Mouse (Mus musculus): ENCODE data around the gene Rps6ka4. TPM values are rescaled to one million over a fixed set of nuclear protein-coding genes. Genes with fewer than 3 reads are reported as not detected.

The Rps6ka4 gene
- polyA plus RNA-seq, 1 experiment from 2014 or later = 15.3 TPM

- H3K36me3 ChIP-seq = no peaks in the 10 kb centered on the region
- H3K27me3 ChIP-seq = peaks cover 15% of the 10 kb centered on the region
- H3K27ac ChIP-seq = no peak overlapping the region
- H3K4me1 ChIP-seq (replicated peaks) = peaks cover 17% of the 10 kb centered on the region
- no peaks in the 10 kb centered on the region for H3K9me3 ChIP-seq (replicated peaks)
- 52% methylated on average over 2 of the region's 2 CpGs for WGBS
- no peak overlapping the region for H3K4me3 ChIP-seq
- H3K4me2 ChIP-seq = no peak overlapping the region
- no peak for ATAC-seq (replicated peaks; ENCODE audit: insufficient number of reproducible peaks, insufficient read depth, low FRiP score, low read depth)
- H3K9ac ChIP-seq = no peak overlapping the region
These were observed 18.7 kb upstream of the Rps6ka4 start for GRCm38 (mm10) chr19:6859032-6859651.

DNA sequence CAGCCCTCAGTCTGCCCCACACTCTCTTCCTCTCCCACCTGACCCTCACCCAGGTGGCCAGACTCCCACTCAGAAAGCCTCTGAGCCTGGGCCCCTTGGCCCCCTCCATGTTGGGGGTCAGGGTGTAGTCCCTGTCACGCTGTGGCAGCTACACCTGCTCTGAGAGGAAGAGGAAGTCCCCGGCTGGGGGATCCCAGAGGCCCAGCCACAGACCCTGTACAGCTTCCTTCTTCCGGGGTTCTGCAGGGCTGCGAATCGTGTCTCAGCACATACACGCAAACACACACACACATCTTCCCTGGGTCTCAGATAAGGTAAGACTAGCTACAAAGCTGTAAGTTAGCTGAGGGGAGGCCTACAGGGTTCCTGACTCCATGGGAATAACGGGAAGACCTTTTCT, 17.6 kb upstream of the Rps6ka4 start, which contains the start of gene Ccdc88b:
Gene Ccdc88b, minus strand, starts transcription at position 181 of the 400 bp plus-strand sequence.
- H3K27me3 ChIP-seq = peaks cover 15% of the 10 kb centered on the region
- H3K4me1 ChIP-seq (replicated peaks) = peaks cover 17% of the 10 kb centered on the region
- 57% methylated on average over 7 of the region's 7 CpGs for whole genome bisulfite sequencing
- peak within 1 kb of the TSS; percentile 11; the same call in 1 of the 2 replicates for H3K4me3 ChIP-seq
- no peaks in the 10 kb centered on the region for H3K9me3 ChIP-seq (replicated peaks)
- H3K27ac ChIP-seq = no peak within 1 kb of the TSS
- peak within 1 kb of the TSS; percentile 18; the same call in 1 of the 2 replicates for H3K4me2 ChIP-seq
- 0 out of 2 replicates have a peak, but pooled peaks have one; percentile 19 for ATAC-seq (replicated peaks; ENCODE audit: insufficient number of reproducible peaks, insufficient read depth, low FRiP score, low read depth)
- H3K9ac ChIP-seq = no peak within 1 kb of the TSS
- H3K36me3 ChIP-seq = no peaks in the 10 kb centered on the region

- no peak overlapping the region for H3K4me3 ChIP-seq
- peaks cover 17% of the 10 kb centered on the region for H3K4me1 ChIP-seq (replicated peaks)
- ATAC-seq (replicated peaks; ENCODE audit: insufficient number of reproducible peaks, insufficient read depth, low FRiP score, low read depth) = no peak
- H3K9ac ChIP-seq = no peak overlapping the region
- peak overlapping the region; percentile 18; the same call in 1 of the 2 replicates for H3K4me2 ChIP-seq
- H3K36me3 ChIP-seq = no peaks in the 10 kb centered on the region
- H3K27me3 ChIP-seq = peaks cover 15% of the 10 kb centered on the region
- no peak overlapping the region for H3K27ac ChIP-seq
- no peaks in the 10 kb centered on the region for H3K9me3 ChIP-seq (replicated peaks)
- WGBS = 69% methylated on average over 9 of the region's 9 CpGs
These were observed 17.1 kb upstream of the Rps6ka4 start for GRCm38 (mm10) chr19:6857391-6858005.

- Histone ChIP-seq H3K4me1 (replicated peaks) (peaks cover 17% of the 10 kb centered on the region), H3K9me3 (replicated peaks) (no peaks in the 10 kb centered on the region), H3K4me2 (peak overlapping the region; percentile 18; the same call in 1 of the 2 replicates), H3K9ac (no peak overlapping the region), H3K36me3 (no peaks in the 10 kb centered on the region), H3K27ac (no peak overlapping the region), H3K4me3 (no peak overlapping the region), H3K27me3 (peaks cover 15% of the 10 kb centered on the region)
- no peak for ATAC-seq (replicated peaks; ENCODE audit: insufficient number of reproducible peaks, insufficient read depth, low FRiP score, low read depth)
- WGBS = 54% methylated on average over 3 of the region's 3 CpGs
These were observed 16.5 kb upstream of the Rps6ka4 start for GRCm38 (mm10) chr19:6857003-6857360.

GRCm38 (mm10) chr19:6856281-6857002, 16.0 kb upstream of the Rps6ka4 start:
- WGBS = 47% methylated on average over 12 of the region's 12 CpGs
- Histone ChIP-seq H3K36me3 (no peaks in the 10 kb centered on the region), H3K9me3 (replicated peaks) (no peaks in the 10 kb centered on the region), H3K4me2 (0 out of 2 replicates have a peak overlapping the region, but pooled peaks have one; percentile 18), H3K27ac (no peak overlapping the region), H3K4me3 (no peak overlapping the region), H3K27me3 (peaks cover 15% of the 10 kb centered on the region), H3K4me1 (replicated peaks) (peaks cover 17% of the 10 kb centered on the region), H3K9ac (no peak overlapping the region)
- no peak for ATAC-seq (replicated peaks; ENCODE audit: insufficient number of reproducible peaks, insufficient read depth, low FRiP score, low read depth)

GRCm38 (mm10) chr19:6855225-6856031, 15.0 kb upstream of the Rps6ka4 start:
- peak overlapping the region; percentile 32; the same call in 1 of the 2 replicates for H3K9ac ChIP-seq
- H3K27ac ChIP-seq = no peak overlapping the region
- H3K4me3 ChIP-seq = peak overlapping the region; percentile 40
- no peaks in the 10 kb centered on the region for H3K9me3 ChIP-seq (replicated peaks)
- peak; percentile 60; the same call in 1 of the 2 replicates for ATAC-seq (replicated peaks; ENCODE audit: insufficient number of reproducible peaks, insufficient read depth, low FRiP score, low read depth)
- peaks cover 17% of the 10 kb centered on the region for H3K4me1 ChIP-seq (replicated peaks)
- peaks cover 21% of the 10 kb centered on the region for H3K27me3 ChIP-seq
- peak overlapping the region; percentile 67 for H3K4me2 ChIP-seq
- 8% methylated on average over 38 of the region's 38 CpGs for WGBS
- H3K36me3 ChIP-seq = no peaks in the 10 kb centered on the region

- H3K9ac ChIP-seq = no peak overlapping the region
- H3K27ac ChIP-seq = no peak overlapping the region
- no peak for ATAC-seq (replicated peaks; ENCODE audit: insufficient number of reproducible peaks, insufficient read depth, low FRiP score, low read depth)
- WGBS = 82% methylated on average over 12 of the region's 12 CpGs
- H3K4me2 ChIP-seq = no peak overlapping the region
- no peak overlapping the region for H3K4me3 ChIP-seq
- peaks cover 17% of the 10 kb centered on the region for H3K4me1 ChIP-seq (replicated peaks)
- no peaks in the 10 kb centered on the region for H3K36me3 ChIP-seq
- peaks cover 28% of the 10 kb centered on the region for H3K27me3 ChIP-seq
- H3K9me3 ChIP-seq (replicated peaks) = no peaks in the 10 kb centered on the region
These were observed 14.2 kb upstream of the Rps6ka4 start for GRCm38 (mm10) chr19:6854658-6855057.

DNA sequence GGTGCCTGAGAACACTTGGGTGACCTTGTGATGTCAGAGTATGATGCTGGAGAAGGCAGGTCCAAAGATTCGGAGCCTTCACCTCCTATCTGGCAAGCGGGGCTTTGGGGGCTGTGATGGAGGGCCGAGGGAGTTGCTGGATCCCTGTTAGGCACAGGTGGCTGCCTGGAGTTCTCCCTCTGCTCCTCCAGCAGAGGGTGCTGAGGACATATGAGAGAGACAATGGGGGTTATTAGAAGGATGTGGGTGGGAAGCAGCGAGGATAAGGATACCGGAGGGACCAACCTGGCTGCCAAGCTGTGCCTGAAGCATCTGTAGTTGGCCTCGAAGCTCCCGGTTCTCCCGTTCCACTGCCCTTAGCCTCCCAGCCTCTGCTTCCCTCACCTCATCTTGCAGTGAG, 13.5 kb upstream of the Rps6ka4 start:
- peaks cover 17% of the 10 kb centered on the region for H3K4me1 ChIP-seq (replicated peaks)
- H3K9ac ChIP-seq = no peak overlapping the region
- no peak overlapping the region for H3K4me3 ChIP-seq
- H3K9me3 ChIP-seq (replicated peaks) = no peaks in the 10 kb centered on the region
- H3K27ac ChIP-seq = no peak overlapping the region
- no peak overlapping the region for H3K4me2 ChIP-seq
- ATAC-seq (replicated peaks; ENCODE audit: insufficient number of reproducible peaks, insufficient read depth, low FRiP score, low read depth) = no peak
- peaks cover 36% of the 10 kb centered on the region for H3K27me3 ChIP-seq
- no peaks in the 10 kb centered on the region for H3K36me3 ChIP-seq
- 57% methylated on average over 8 of the region's 8 CpGs for WGBS

- Histone ChIP-seq H3K4me2 (no peak overlapping the region), H3K27ac (no peak overlapping the region), H3K4me3 (no peak overlapping the region), H3K36me3 (no peaks in the 10 kb centered on the region), H3K9ac (no peak overlapping the region), H3K27me3 (peaks cover 48% of the 10 kb centered on the region), H3K4me1 (replicated peaks) (peaks cover 24% of the 10 kb centered on the region), H3K9me3 (replicated peaks) (no peaks in the 10 kb centered on the region)
- 76% methylated on average over 21 of the region's 21 CpGs for WGBS
- no peak for ATAC-seq (replicated peaks; ENCODE audit: insufficient number of reproducible peaks, insufficient read depth, low FRiP score, low read depth)
These were observed 12.2 kb upstream of the Rps6ka4 start for GRCm38 (mm10) chr19:6852393-6853305.

GRCm38 (mm10) chr19:6851497-6851896, 11.1 kb upstream of the Rps6ka4 start:
- Histone ChIP-seq H3K27me3 (peaks cover 60% of the 10 kb centered on the region), H3K4me1 (replicated peaks) (peaks cover 24% of the 10 kb centered on the region), H3K9me3 (replicated peaks) (no peaks in the 10 kb centered on the region), H3K4me2 (no peak overlapping the region), H3K27ac (no peak overlapping the region), H3K36me3 (no peaks in the 10 kb centered on the region), H3K9ac (no peak overlapping the region), H3K4me3 (no peak overlapping the region)
- no peak for ATAC-seq (replicated peaks; ENCODE audit: insufficient number of reproducible peaks, insufficient read depth, low FRiP score, low read depth)
- WGBS = 82% methylated on average over 3 of the region's 3 CpGs
